Mouse (Mus musculus) activated CD4-positive, CD25-positive, alpha-beta regulatory T cell (primary cell): ENCODE results near the gene Cacng8. TPM values are rescaled to one million over a fixed set of nuclear protein-coding genes. Genes with fewer than 3 reads are reported as not detected.

Experiments used
- polyA plus RNA-seq, 2 experiments: library from polyadenylated mRNA; unstranded; fragments of 100-300 nt; shearing (Covaris generic); gene quantifications; one replicate each; pipeline ENCODE4 v1.2.1; 2017

Gene Cacng8
- polyA plus RNA-seq: not detected

DNA sequence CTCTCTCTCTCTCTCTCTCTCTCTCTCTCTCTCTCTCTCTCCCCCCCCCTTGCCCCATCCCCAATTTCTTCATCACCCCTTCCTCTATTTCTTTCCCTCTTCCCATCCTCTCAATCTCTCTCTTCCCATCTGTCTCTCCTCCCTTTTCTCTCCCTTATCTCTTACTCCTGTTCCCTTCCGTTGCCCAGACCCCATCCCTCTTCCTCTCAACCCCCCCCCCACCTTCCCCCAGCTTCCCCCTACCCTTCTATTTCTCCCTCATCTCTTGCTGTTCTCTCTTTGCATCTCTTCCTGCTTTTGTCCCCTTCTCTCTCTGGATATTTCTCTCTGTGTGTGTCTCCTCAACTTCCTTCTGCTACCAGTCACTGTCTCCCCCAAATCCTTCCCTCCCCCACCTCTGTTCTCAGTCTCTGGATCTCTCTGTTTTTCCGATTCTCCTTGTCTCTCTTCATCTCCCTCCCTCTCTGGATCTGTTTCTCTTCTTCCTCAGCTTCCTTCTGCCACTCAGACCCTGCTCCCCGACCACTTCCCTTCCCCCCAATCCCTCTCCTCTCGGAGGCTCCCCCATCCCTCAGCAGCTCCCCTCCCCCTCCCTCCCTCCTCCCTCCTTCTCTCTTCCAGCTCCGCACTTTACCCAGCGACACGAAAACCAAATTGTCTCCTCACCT lies at the start of gene Cacng8:
Cacng8 (plus strand) TSS at position 271 of the 668 bp plus-strand sequence.

DNA sequence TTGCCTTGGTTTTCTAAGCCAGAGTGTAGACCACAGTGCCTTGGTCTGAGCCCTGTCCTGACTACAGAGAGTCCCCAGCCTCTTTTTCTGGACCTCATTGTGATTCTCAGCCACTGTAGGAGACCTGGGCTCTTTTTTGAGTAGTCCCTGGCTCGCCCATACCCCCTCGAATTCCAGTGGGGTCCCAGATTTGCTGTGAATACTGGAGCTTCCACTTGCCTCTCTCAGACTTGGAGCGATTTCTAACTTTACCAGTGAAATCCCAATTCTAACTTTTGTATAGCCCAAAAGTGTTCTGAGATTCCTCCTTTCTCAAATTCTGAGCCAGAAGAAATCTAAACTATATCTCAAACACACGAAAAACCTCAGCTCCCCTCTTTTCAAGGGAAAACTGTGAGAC lies 33.4 kb downstream of the Cacng8 start, which contains the start of gene Cacng6:
Cacng6 (plus strand) TSS at position 301 of the 400 bp plus-strand sequence.

Other genes with a start within 250 kb of the Cacng8 start
- under 1 TPM in 1 of 2 experiments, not detected in 1; 0.05 TPM for gene AU018091, start 221.5 kb upstream of the Cacng8 start, polyA plus RNA-seq
- under 1 TPM in 1 of 2 experiments, not detected in 1; 0.21 TPM for gene Nlrp12, start 140.9 kb upstream of the Cacng8 start, polyA plus RNA-seq
- 10 to 100 TPM in 1 of 2 experiments, 1 to 10 TPM in 1; 8.0 to 20.7 TPM for gene Myadm, start 101.6 kb upstream of the Cacng8 start, polyA plus RNA-seq
- gene Prkcg, start 101.5 kb upstream of the Cacng8 start, polyA plus RNA-seq: under 1 TPM; 0.47 to 0.56 TPM
- under 1 TPM in 1 of 2 experiments, not detected in 1; 0.43 TPM for gene Cacng7, start 57.7 kb upstream of the Cacng8 start, polyA plus RNA-seq
- not detected for gene Cacng6, start 33.5 kb downstream of the Cacng8 start, polyA plus RNA-seq
- 1 to 10 TPM in 1 of 2 experiments, not detected in 1; 1.7 TPM for gene Tarm1, start 111.9 kb downstream of the Cacng8 start, polyA plus RNA-seq
- gene Oscar, start 225.5 kb downstream of the Cacng8 start, polyA plus RNA-seq: under 1 TPM in 1 of 2 experiments, not detected in 1; 0.34 TPM
- gene Ndufa3, start 226.7 kb downstream of the Cacng8 start, polyA plus RNA-seq: 100 to 1,000 TPM; 490 to 495 TPM
- 10 to 100 TPM; 52.0 to 55.0 TPM for gene Tfpt, start 239.2 kb downstream of the Cacng8 start, polyA plus RNA-seq
- gene Prpf31, start 239.3 kb downstream of the Cacng8 start, polyA plus RNA-seq: 10 to 100 TPM; 79.1 to 99.3 TPM